Mouse (Mus musculus): Measurements from ENCODE around the gene Emcn. TPM values are rescaled to one million over a fixed set of nuclear protein-coding genes. Genes with fewer than 3 reads are reported as not detected.

The Emcn gene
- polyA plus RNA-seq, 1 experiment, result not detected

DNA sequence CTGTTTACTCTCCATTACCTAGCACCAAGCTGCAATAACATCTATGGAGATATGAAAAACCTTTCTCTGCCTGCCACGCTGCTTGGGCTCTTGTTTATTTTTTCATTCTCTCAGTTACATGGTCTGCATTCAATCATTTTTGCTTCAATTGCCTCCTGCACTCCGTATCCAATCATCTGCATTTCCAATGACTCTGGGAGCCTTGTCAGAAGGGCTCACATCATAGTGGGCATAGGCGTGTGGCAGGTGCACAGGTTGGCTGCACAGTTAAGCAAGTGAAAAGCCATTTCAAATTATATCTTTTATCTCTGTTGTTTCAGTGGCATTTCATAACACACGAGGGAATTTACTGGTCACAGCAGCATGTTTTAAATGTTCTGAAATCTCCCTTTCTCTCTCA is 125.1 kb downstream of the Emcn start:
- Histone ChIP-seq H3K27me3 (ENCODE audit: control insufficient read depth) (no peaks in the 10 kb centered on the region), H3K36me3 (ENCODE audit: control insufficient read depth) (no peaks in the 10 kb centered on the region), H3K4me3 (replicated peaks) (no peak overlapping the region), H3K9me3 (ENCODE audit: control insufficient read depth, low read length) (no peaks in the 10 kb centered on the region), H3K4me1 (ENCODE audit: control insufficient read depth) (no peaks in the 10 kb centered on the region)
- TF ChIP-seq TAL1 (IDR thresholded peaks at IDR 0.05; ENCODE audit: low read length), result no peak
- TF ChIP-seq GATA1 (IDR thresholded peaks at IDR 0.05; ENCODE audit: low read length), result no peak

DNA sequence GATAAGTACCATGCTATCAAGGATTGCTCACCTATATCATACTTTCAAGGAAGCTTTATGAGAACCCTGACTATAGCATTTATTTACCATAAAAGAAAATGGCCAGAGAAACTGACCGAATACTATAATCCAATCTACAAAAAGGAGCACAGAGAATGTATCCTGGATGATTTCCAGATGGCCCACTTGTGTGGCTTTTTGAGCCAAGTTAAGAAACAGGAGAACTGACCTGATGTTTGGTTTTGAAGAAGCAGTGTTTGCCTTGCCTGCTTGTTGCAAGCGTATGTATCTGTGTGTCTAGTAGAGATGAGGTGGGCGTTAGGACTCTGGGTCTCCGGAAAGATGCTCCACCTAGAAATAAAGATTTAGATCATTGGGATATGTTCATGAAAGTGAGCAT is 125.9 kb downstream of the Emcn start:
- no peaks in the 10 kb centered on the region for H3K9me3 ChIP-seq (ENCODE audit: control insufficient read depth, low read length)
- H3K4me3 ChIP-seq (replicated peaks), result no peak overlapping the region
- H3K27me3 ChIP-seq (ENCODE audit: control insufficient read depth), result no peaks in the 10 kb centered on the region
- no peaks in the 10 kb centered on the region for H3K4me1 ChIP-seq (ENCODE audit: control insufficient read depth)
- no peak for TF ChIP-seq TAL1 (IDR thresholded peaks at IDR 0.05; ENCODE audit: low read length)
- TF ChIP-seq GATA1 (IDR thresholded peaks at IDR 0.05; ENCODE audit: low read length), result no peak
- H3K36me3 ChIP-seq (ENCODE audit: control insufficient read depth), result no peaks in the 10 kb centered on the region

DNA sequence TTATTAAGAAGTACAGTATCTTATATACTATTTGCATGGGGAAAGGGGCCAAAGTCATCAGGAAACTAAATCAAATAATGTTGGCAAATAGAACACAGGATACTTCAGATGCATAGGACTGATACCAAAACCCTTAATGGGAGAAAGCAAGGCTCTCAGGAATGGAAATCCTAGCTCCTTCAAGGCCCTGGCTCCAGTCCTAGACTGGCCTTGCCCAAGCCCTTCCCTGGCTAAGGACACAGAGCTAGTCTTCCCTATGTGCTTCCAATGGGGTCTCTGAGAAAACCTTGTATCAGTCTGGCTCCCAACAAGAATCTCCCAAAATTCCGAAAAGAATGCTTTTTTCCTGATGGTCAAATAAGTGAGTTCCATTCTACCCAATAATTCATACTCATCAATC is 126.5 kb downstream of the Emcn start:
- Histone ChIP-seq H3K4me3 (replicated peaks) (no peak overlapping the region), H3K9me3 (ENCODE audit: control insufficient read depth, low read length) (no peaks in the 10 kb centered on the region), H3K36me3 (ENCODE audit: control insufficient read depth) (no peaks in the 10 kb centered on the region), H3K4me1 (ENCODE audit: control insufficient read depth) (no peaks in the 10 kb centered on the region), H3K27me3 (ENCODE audit: control insufficient read depth) (no peaks in the 10 kb centered on the region)
- TF ChIP-seq GATA1 (IDR thresholded peaks at IDR 0.05; ENCODE audit: low read length) (no peak), TAL1 (IDR thresholded peaks at IDR 0.05; ENCODE audit: low read length) (no peak)

DNA sequence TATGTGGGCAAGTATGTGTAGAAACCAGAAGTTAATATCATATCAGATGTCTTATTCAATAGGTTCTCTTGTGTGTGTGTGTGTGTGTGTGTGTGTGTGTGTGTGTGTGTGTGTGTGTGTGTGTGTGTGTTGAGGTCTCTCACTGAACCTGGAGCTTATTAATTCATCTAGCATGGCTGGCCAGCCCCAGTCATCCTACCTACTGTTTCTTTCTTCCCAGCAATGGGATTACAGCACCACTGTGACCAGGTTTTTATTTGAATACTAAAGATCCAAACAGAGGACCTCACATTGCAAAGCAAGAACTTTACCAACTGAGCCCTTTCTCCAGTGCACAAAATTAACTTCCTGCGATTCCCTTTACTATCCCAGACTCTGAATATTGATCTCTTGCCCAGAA is 131.3 kb downstream of the Emcn start:
- no peaks in the 10 kb centered on the region for H3K27me3 ChIP-seq (ENCODE audit: control insufficient read depth)
- TF ChIP-seq GATA1 (IDR thresholded peaks at IDR 0.05; ENCODE audit: low read length), result no peak
- no peak for TF ChIP-seq TAL1 (IDR thresholded peaks at IDR 0.05; ENCODE audit: low read length)
- H3K4me1 ChIP-seq (ENCODE audit: control insufficient read depth), result no peaks in the 10 kb centered on the region
- H3K36me3 ChIP-seq (ENCODE audit: control insufficient read depth), result no peaks in the 10 kb centered on the region
- H3K4me3 ChIP-seq (replicated peaks), result no peak overlapping the region
- no peaks in the 10 kb centered on the region; the same call in 1 of the 2 replicates for H3K9me3 ChIP-seq (ENCODE audit: control insufficient read depth, low read length)

DNA sequence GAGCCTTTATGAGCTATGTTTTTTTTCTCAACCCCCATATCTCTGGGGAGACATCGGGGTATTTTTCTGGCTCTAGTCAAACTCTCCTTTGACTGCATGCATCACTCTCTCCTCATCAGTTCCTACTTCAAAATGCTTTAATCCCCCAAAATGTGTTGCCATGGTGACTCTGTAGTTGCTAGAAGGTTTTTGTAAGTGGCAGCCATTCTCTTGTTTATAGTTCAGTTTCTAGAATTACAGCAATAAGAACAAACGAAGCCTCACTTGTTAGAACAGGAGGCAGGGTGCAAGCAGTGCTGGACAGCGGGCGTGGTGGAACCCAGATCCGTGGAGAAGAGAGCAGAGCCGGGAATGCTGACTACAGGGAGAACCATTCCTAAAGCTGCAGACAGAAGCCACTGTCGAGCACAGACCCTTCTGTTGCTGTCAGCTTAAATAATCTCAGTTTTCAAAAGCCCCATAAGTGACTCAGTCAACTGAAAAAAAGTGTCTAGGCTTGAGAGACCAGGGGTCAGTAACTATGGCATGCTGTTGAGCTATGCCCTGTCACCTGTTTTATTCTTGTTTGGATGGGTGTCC is 139.0 kb downstream of the Emcn start:
- no peak overlapping the region for H3K4me3 ChIP-seq (replicated peaks)
- no peak for TF ChIP-seq GATA1 (IDR thresholded peaks at IDR 0.05; ENCODE audit: low read length)
- TF ChIP-seq TAL1 (IDR thresholded peaks at IDR 0.05; ENCODE audit: low read length), result no peak
- no peaks in the 10 kb centered on the region for H3K4me1 ChIP-seq (ENCODE audit: control insufficient read depth)
- H3K9me3 ChIP-seq (ENCODE audit: control insufficient read depth, low read length), result no peaks in the 10 kb centered on the region; the same call in 1 of the 2 replicates
- no peaks in the 10 kb centered on the region for H3K36me3 ChIP-seq (ENCODE audit: control insufficient read depth)
- H3K27me3 ChIP-seq (ENCODE audit: control insufficient read depth), result no peaks in the 10 kb centered on the region

DNA sequence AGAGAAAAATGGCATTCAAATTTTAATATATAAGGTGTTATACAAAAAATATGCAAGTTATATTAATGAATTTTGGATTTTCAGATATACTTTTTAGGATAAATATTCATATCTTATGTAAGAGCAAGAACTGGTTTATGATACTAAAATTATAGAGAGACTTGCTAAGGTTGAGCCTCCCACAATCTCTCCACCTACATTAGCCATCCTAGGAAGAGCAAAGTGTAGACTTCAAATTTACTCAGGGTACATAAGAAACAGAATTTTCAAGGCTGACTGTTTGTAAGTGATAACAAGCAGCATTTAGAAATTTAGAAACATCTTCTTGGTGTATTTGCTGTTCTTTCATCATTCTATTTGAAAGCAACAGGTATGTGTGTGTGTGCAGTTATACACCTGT is 140.3 kb downstream of the Emcn start:
- Histone ChIP-seq H3K4me3 (replicated peaks) (no peak overlapping the region), H3K27me3 (ENCODE audit: control insufficient read depth) (no peaks in the 10 kb centered on the region), H3K9me3 (ENCODE audit: control insufficient read depth, low read length) (no peaks in the 10 kb centered on the region), H3K4me1 (ENCODE audit: control insufficient read depth) (no peaks in the 10 kb centered on the region), H3K36me3 (ENCODE audit: control insufficient read depth) (no peaks in the 10 kb centered on the region)
- TF ChIP-seq TAL1 (IDR thresholded peaks at IDR 0.05; ENCODE audit: low read length) (no peak), GATA1 (IDR thresholded peaks at IDR 0.05; ENCODE audit: low read length) (no peak)
